ENCODE assay signal across 9 mouse cellular contexts in genomic region chr17:47676581-47676980, GRCm38 (mm10). TPM values are rescaled to one million over a fixed set of nuclear protein-coding genes. Genes with fewer than 3 reads are reported as not detected.
A peak's percentile ranks its signal among the peaks of the same experiment; 100 is the strongest.
DNase-seq lines count a peak whose midpoint lies in the region; ATAC-seq and TF ChIP-seq lines count a peak whose summit lies in the region.
"Had no signal": no experiment of that assay in that cellular context is flagged by ENCODE, and none has a peak within 500 bp of the region (broad histone marks: within the 10 kb centered on the region; RNA-seq: fewer than 3 reads in every experiment).

No protein-coding gene starts in this region.

- H3K27me3 ChIP-seq in liver, adult 2 months (ENCODE audit: control insufficient read depth, insufficient read depth, low read length): no peaks in the 10 kb centered on the region
- H3K27me3 ChIP-seq in liver, embryonic 12.5 days (replicated peaks): peaks cover 19% of the 10 kb centered on the region
- H3K27me3 ChIP-seq in midbrain, embryonic 13.5 days: peaks cover 17% of the 10 kb centered on the region

- peak; percentile 48 for DNase-seq in liver, adult 2 months (ENCODE audit: extremely low read depth, low read depth, low spot score)
- peak; percentile 61 to 91 for DNase-seq in adrenal gland, adult (ENCODE audit: inconsistent age in 2 of 2, low spot score in 1 of 2)
- DNase-seq in embryo, embryonic 10 days (ENCODE audit: low spot score): peak; percentile 86
- DNase-seq in gastrocnemius, postnatal 14 days: peak; percentile 49
- DNase-seq in layer of hippocampus, postnatal 25 days (ENCODE audit: extremely low spot score in 1 of 2, low spot score in 1 of 2): peak; percentile 62 to 89
- peak; percentile 85 for DNase-seq in testis, postnatal 10 days (ENCODE audit: low spot score)

- intact Hi-C loops in gastrocnemius, postnatal 14 days (cut with DNase I; ENCODE audit: low total_unique reads): loop anchor here (10.0 kb wide), 2 partner anchors 62 to 162 kb away; partner anchors contain the start of genes Bysl, Gm20517 and Med20

- H3K79me2 ChIP-seq in liver, adult 2 months (ENCODE audit: control insufficient read depth, insufficient read depth, low read length): no peaks in the 10 kb centered on the region

- no peak for ATAC-seq in liver, embryonic 12.5 days
- no peak for ATAC-seq in midbrain, embryonic 13.5 days

- peaks cover 3% of the 10 kb centered on the region; the same call in 1 of the 2 replicates for H3K4me1 ChIP-seq in liver, adult 2 months (ENCODE audit: control insufficient read depth, insufficient read depth, low read length)
- H3K4me1 ChIP-seq in liver, embryonic 12.5 days: peaks cover 16% of the 10 kb centered on the region
- peaks cover 18% of the 10 kb centered on the region for H3K4me1 ChIP-seq in midbrain, embryonic 13.5 days (replicated peaks)

- H3K9ac ChIP-seq in liver, adult 2 months (ENCODE audit: low read depth, low read length): no peak overlapping the region
- no peak overlapping the region for H3K9ac ChIP-seq in liver, embryonic 12.5 days
- no peak overlapping the region for H3K9ac ChIP-seq in midbrain, embryonic 13.5 days (replicated peaks)

- no peak overlapping the region for H3K27ac ChIP-seq in liver, adult 2 months (replicated peaks; ENCODE audit: insufficient read depth, low read depth, low read length)
- no peak overlapping the region for H3K27ac ChIP-seq in liver, embryonic 12.5 days
- 0 out of 2 replicates have a peak overlapping the region, but pooled peaks have one; percentile 53 for H3K27ac ChIP-seq in midbrain, embryonic 13.5 days

- H3K4me3 ChIP-seq in liver, adult 2 months (ENCODE audit: insufficient read depth, low read depth, low read length): no peak overlapping the region
- H3K4me3 ChIP-seq in liver, embryonic 12.5 days: no peak overlapping the region
- H3K4me3 ChIP-seq in midbrain, embryonic 13.5 days (replicated peaks): no peak overlapping the region
- H3K4me3 ChIP-seq: erythroblast, embryonic 14.5 days had no signal

- peak; percentile 61; the same call in 1 of the 2 replicates for TF ChIP-seq CTCF in liver, adult 2 months (IDR thresholded peaks at IDR 0.05; ENCODE audit: low read depth, low read length)

- no peaks in the 10 kb centered on the region; the same call in 1 of the 2 replicates for H3K36me3 ChIP-seq in liver, adult 2 months (ENCODE audit: control insufficient read depth, insufficient read depth, low read length)
- H3K36me3 ChIP-seq in liver, embryonic 12.5 days: peaks cover 82% of the 10 kb centered on the region
- H3K36me3 ChIP-seq in midbrain, embryonic 13.5 days: peaks cover 70% of the 10 kb centered on the region

- no peak for TF ChIP-seq POLR2A in liver, adult 2 months (IDR thresholded peaks at IDR 0.05; ENCODE audit: extremely low read depth, insufficient read depth, low read length)

- no peaks in the 10 kb centered on the region for H3K9me3 ChIP-seq in liver, embryonic 12.5 days (replicated peaks)
- no peaks in the 10 kb centered on the region for H3K9me3 ChIP-seq in midbrain, embryonic 13.5 days

- no peak overlapping the region for H3K4me2 ChIP-seq in liver, embryonic 12.5 days
- no peak overlapping the region for H3K4me2 ChIP-seq in midbrain, embryonic 13.5 days (replicated peaks)

- 27% methylated on average over 9 of the region's 9 CpGs for WGBS in liver, adult 2 months
- 24% methylated on average over 9 of the region's 9 CpGs for WGBS in liver, embryonic 12.5 days (ENCODE audit: insufficient replicate concordance)
- 17% methylated on average over 9 of the region's 9 CpGs for whole genome bisulfite sequencing in midbrain, embryonic 13.5 days

RNA-seq across cellular contexts. Expression of gene Tomm6, which starts 11.6 kb away (rescaled TPM):
- total RNA-seq in liver, adult 2 months (2014; rRNA removed): 30.6 and 37.5 TPM in 2 replicates
- polyA plus RNA-seq in liver, adult 2 months (2012; rRNA removed): 97.6 and 101 TPM in 2 replicates
- 339 and 360 TPM in 2 replicates for polyA plus RNA-seq in liver, embryonic 12.5 days (2016; fragmentation: Nextera tagmentation; extraction: Ambion mirVana)
- total RNA-seq in gastrocnemius, postnatal 14 days (2021): 100 to 1,000 TPM; 147 to 153 TPM
- total RNA-seq in layer of hippocampus, postnatal 25 days (2021): 100 to 1,000 TPM; 207 to 228 TPM
- polyA plus RNA-seq in midbrain, embryonic 13.5 days (2015; fragmentation: Nextera tagmentation; extraction: Ambion mirVana): 285 and 287 TPM in 2 replicates

RNA-seq across cellular contexts. Expression of gene Frs3, which starts 12.2 kb away (rescaled TPM):
- total RNA-seq in liver, adult 2 months (2014; rRNA removed): 1.7 and 1.9 TPM in 2 replicates
- 6.5 and 7.1 TPM in 2 replicates for polyA plus RNA-seq in liver, adult 2 months (2012; rRNA removed)
- polyA plus RNA-seq in liver, embryonic 12.5 days (2016; fragmentation: Nextera tagmentation; extraction: Ambion mirVana): 1.7 and 2.3 TPM in 2 replicates
- total RNA-seq in gastrocnemius, postnatal 14 days (2021): 1 to 10 TPM; 3.0 to 3.1 TPM
- 10 to 100 TPM; 19.8 to 27.7 TPM for total RNA-seq in layer of hippocampus, postnatal 25 days (2021)
- 26.9 and 28.0 TPM in 2 replicates for polyA plus RNA-seq in midbrain, embryonic 13.5 days (2015; fragmentation: Nextera tagmentation; extraction: Ambion mirVana)

RNA-seq across cellular contexts. Expression of gene Gm21981, which starts 17.7 kb away (rescaled TPM):
- total RNA-seq in liver, adult 2 months (2014; rRNA removed): 0.09 and 0.27 TPM in 2 replicates
- 0.36 and 0.46 TPM in 2 replicates for polyA plus RNA-seq in liver, adult 2 months (2012; rRNA removed)
- 0.06 and 0.07 TPM in 2 replicates for polyA plus RNA-seq in liver, embryonic 12.5 days (2016; fragmentation: Nextera tagmentation; extraction: Ambion mirVana)
- under 1 TPM; 0.24 to 0.47 TPM for total RNA-seq in gastrocnemius, postnatal 14 days (2021)
- 1 to 10 TPM; 2.9 to 4.5 TPM for total RNA-seq in layer of hippocampus, postnatal 25 days (2021)
- polyA plus RNA-seq in midbrain, embryonic 13.5 days (2015; fragmentation: Nextera tagmentation; extraction: Ambion mirVana): 0.62 and 0.66 TPM in 2 replicates
- polyA plus RNA-seq: erythroblast, embryonic 14.5 days had no signal

RNA-seq across cellular contexts. Expression of gene Prickle4, which starts 18.0 kb away (rescaled TPM):
- 1.9 and 2.0 TPM in 2 replicates for total RNA-seq in liver, adult 2 months (2014; rRNA removed)
- polyA plus RNA-seq in liver, adult 2 months (2012; rRNA removed): 7.9 and 9.9 TPM in 2 replicates
- not detected in 2 replicates for polyA plus RNA-seq in liver, embryonic 12.5 days (2016; fragmentation: Nextera tagmentation; extraction: Ambion mirVana)
- 1 to 10 TPM; 1.3 to 2.2 TPM for total RNA-seq in gastrocnemius, postnatal 14 days (2021)
- 1 to 10 TPM; 1.5 to 5.3 TPM for total RNA-seq in layer of hippocampus, postnatal 25 days (2021)
- 1.0 TPM in 2 replicates for polyA plus RNA-seq in midbrain, embryonic 13.5 days (2015; fragmentation: Nextera tagmentation; extraction: Ambion mirVana)

RNA-seq across cellular contexts. Expression of gene Usp49, which starts 46.1 kb away (rescaled TPM):
- 1.2 and 2.1 TPM in 2 replicates for total RNA-seq in liver, adult 2 months (2014; rRNA removed)
- polyA plus RNA-seq in liver, adult 2 months (2012; rRNA removed): 2.2 TPM in 2 replicates
- 5.0 and 6.2 TPM in 2 replicates for polyA plus RNA-seq in liver, embryonic 12.5 days (2016; fragmentation: Nextera tagmentation; extraction: Ambion mirVana)
- total RNA-seq in gastrocnemius, postnatal 14 days (2021): 1 to 10 TPM; 3.2 to 4.3 TPM
- 10 to 100 TPM in 1 of 2 experiments, 1 to 10 TPM in 1; 9.7 to 14.7 TPM for total RNA-seq in layer of hippocampus, postnatal 25 days (2021)
- 10.0 and 10.8 TPM in 2 replicates for polyA plus RNA-seq in midbrain, embryonic 13.5 days (2015; fragmentation: Nextera tagmentation; extraction: Ambion mirVana)
